Mouse (Mus musculus): Measurements from ENCODE around the gene Sf3a1.

Sf3a1 gene

DNA sequence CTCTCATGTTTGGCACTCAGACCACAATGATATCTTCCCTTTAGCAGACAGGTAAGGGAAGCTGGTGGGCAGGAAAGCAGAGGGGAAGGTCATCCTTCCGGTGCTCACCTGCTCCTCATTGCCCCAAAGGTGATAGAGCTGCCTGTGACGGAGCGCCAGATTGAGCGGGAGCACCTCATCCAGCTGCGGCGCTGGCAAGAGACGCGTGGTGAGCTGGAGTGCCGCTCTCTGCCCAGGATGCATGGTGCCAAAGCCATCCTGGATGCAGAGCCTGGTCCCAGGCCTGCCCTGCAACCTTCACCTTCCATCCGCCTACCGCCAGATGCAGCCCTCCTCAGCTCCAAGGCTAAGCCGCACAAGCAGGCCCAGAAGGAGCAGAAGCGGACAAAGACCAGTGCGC, 54.4 kb downstream of the Sf3a1 start:
- DNase-seq (ENCODE audit: extremely low read depth, insufficient read length, low spot score): no peak

DNA sequence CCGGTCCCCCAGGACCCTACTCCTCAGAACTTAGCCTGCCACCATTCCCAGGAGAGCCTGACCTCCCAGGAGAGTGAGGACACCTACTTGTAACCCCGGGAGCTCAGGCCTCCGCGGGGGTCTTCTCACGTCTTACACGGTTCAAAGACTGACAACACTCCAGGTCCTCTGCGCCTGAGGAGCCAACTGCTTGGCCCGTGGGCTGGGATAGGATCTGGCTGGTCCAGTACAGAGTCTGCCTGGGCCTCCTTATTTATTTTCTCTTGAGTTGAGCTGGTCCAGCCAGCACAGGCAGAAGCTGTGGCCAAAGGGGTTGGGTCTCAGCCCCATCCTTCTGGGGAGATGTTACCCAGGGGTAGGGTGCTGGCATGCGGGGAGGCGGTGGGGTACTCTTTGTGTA, 54.9 kb downstream of the Sf3a1 start:
- DNase-seq (ENCODE audit: extremely low read depth, insufficient read length, low spot score): no peak

DNA sequence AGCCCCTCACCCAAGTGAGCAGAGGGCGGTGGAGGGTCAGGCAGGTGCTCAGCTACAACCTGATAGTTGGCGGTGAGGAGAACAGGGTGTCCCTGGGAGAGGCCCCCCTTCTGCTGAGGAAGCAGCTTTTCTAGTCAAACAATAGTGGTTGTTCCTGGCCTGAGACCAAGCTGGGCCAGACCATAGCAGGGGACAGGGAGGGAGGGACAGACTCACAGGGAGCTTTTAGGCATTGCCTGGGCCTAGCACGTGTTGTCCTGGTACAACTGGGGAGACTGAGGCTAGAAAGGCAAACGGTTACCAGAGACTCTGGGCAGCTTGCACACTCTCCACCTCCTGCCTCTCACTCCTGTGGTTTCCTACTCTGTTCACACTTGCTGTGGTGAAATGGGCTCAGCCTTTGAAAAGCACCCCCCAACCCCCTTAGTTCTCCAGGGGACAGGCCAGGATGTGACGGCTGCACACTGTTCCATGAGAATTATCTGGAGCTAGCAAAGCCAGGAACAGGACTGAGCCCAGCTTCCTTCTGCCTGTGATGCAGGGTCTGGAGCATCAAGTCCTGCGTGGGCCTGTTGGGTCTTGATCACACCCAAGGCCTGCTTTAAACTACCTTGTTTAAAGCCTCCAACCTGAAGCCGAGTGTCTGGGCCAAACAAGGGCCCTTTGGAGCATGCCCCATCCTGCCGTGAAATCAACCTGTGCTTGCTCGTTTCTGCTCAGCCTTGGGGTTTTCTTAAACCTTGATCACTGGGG, 56.3 kb downstream of the Sf3a1 start:
- DNase-seq (ENCODE audit: extremely low read depth, insufficient read length, low spot score): no peak

DNA sequence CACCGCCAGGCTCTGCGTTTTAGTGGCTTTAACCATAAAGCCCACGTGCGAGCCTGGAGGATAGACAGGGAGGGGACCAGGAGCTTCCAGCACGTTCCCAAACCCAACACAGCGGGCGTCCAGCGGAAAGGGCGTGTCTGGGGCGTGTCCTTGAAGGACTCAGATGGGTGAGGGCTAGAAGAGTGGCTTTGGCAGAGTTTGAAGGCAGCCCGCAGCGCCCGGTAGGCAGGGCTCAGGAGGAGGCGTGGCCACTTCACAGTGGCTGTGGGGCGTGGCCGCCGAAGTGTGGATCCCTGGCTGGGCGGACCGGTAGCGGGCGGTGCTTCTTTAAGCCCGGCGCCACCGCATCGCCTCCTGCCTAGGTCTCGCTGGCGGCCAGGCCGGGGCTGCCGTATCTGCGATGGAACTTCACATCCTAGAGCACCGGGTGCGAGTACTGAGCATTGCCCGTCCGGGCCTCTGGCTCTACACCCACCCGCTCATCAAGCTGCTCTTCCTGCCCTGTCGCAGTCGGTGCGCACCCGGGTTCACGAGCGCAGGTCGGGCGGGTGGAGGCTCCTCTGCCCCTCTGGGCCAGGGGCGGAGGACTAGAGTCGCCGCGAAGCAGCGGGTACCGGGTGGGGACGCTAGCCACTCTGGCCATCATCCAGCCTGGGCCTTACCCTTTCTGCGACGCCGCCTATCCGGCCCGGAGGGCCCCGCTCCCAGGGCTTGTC, 57.9 kb downstream of the Sf3a1 start, which contains the start of gene Castor1:
Gene Castor1 (plus strand): TSS at position 312 of the 716 bp plus-strand sequence.
- peak; percentile 90 for DNase-seq (ENCODE audit: extremely low read depth, insufficient read length, low spot score)

DNA sequence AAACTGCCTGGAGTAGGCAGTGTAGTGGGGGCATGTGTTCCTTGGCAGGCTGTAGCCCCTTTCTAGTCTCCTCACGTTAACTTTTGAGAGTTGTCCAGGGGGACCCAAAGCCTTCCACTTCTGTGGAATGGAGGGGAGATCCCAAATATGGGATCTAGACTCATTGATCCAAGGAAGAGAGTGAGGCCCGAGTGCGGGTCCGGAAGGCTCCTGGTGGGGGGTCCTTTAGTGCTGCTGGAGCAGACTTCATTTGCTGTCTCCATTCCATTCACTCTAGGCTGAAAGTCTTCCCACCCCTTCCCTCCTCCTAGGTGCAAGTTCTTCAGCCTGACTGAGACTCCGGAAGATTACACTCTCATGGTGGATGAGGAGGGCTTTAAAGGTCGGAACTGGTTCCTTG, 58.5 kb downstream of the Sf3a1 start:
- no peak for DNase-seq (ENCODE audit: extremely low read depth, insufficient read length, low spot score)

DNA sequence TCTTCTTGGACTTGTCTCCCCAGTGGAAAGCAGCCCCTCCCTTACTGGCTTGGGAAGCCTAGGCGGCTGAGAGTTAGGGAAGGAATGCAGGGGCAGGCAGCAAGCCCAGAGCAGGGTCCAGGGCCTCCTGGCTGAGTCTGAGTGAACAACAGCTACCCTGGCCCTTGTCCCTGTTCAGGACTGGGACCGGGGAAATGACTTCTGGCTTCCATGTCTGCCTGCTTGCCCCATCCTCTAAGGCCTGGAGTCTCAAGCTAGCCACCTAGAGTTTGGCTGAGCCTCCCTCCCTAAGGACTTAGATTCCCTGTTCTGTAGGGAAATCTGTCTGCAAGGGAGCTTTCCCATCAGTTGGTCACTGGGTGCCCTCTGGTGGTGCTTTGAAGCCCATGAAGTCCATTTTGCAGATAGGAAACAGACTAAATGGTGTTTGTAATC, 59.2 kb downstream of the Sf3a1 start:
- peak; percentile 71 for DNase-seq (ENCODE audit: extremely low read depth, insufficient read length, low spot score)

DNA sequence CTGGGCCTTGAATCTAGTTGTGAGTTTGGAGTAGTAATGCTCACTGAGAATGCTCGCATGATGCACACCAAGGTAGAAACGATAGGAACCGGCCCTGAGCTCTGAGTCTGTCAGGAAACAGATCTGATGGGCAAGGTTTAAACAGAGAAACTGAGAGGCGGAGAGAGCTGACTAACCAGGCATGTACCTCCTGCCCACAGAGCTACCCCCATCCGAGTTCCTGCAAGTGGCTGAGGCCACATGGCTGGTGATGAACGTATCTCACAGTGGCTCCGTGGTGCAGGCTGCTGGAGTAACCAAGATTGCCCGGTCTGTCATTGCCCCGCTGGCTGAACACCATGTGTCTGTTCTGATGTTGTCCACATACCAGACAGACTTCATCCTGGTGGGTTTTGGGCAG, 59.8 kb downstream of the Sf3a1 start:
- no peak for DNase-seq (ENCODE audit: extremely low read depth, insufficient read length, low spot score)

DNA sequence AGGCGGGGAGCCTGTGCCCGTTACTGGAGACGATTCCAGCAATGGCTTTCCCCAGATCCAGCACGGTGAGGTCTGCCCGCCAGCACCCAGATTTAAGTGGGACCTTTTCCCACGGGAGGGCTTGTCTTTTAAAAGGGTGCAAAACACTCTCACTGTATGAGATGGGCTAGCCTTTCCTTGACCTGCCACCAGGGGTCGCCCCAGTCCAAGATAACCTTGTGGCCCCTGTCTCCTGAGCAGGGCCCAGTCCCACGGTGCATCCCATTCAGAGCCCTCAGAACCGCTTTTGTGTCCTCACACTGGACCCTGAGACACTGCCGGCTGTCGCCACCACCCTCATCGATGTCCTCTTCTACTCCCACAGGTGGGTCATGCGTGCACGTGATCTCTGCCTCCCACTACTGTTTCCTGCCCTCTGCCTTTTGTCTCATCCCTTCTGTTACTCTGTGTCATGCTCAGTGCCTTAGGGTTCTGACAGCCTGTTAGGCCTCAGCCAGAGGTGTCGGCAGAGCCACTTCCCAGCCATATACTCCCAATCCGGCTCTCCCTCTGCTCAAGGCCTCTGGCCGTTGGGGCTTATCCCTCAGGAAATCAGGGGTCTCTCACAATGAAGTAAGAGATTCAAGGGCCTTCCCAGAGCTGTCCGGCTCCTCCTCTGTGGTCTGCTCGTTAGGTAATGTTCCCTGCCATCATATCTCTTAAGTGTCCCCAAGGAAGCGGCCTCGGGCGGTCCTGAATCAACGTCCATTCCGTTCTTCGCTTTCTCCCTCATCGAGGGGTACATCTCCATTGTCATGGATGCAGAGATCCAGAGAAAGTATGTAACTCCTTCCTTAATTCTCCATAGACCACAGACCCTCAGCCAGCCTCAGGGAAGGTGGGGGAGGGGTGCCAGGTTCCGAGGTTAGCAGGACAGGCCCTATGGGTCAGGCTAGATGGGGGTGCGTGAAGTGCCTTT, 60.6 kb downstream of the Sf3a1 start:
- DNase-seq (ENCODE audit: extremely low read depth, insufficient read length, low spot score): peak; percentile 69

DNA sequence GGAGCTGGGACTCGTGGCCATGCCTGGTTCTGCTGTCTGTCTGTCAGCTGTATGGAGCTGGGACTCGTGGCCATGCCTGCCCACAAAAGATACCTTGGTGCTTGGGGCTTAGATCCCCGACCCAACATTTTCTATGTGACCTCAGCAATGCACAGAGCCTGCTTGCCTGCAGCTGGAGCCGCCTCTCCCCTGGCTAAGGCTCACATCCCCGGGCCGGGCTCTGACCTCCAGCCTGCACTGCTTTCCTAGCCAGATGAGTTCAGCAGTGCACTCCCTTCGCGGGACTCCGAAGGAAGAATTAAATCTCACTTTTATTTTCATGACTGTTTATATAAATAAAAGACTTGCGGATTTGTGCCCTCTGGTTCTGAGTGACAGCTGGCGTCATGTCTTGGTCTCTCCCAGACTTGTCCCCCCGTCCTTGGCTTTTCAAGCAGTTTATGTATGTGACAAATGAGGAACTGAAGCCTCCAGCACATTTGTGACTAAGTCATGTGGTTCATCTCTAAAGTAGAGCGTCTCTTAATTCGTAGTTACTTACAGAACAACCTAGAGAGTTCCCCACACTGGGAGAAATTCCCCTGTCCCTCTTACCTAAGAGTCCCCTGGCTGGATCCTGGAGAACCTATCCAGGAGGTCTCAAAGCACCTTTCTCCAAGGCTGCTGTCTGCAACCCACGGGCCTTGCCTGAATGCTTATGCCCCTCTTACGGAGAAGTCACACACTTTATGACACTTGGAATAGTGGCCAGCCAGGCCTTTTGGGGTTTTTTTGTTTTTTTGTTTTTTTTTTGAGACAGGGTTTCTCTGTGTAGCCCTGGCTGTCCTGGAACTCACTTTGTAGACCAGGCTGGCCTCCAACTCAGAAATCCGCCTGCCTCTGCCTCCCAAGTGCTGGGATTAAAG, 62.1 kb downstream of the Sf3a1 start:
- DNase-seq (ENCODE audit: extremely low read depth, insufficient read length, low spot score): no peak

DNA sequence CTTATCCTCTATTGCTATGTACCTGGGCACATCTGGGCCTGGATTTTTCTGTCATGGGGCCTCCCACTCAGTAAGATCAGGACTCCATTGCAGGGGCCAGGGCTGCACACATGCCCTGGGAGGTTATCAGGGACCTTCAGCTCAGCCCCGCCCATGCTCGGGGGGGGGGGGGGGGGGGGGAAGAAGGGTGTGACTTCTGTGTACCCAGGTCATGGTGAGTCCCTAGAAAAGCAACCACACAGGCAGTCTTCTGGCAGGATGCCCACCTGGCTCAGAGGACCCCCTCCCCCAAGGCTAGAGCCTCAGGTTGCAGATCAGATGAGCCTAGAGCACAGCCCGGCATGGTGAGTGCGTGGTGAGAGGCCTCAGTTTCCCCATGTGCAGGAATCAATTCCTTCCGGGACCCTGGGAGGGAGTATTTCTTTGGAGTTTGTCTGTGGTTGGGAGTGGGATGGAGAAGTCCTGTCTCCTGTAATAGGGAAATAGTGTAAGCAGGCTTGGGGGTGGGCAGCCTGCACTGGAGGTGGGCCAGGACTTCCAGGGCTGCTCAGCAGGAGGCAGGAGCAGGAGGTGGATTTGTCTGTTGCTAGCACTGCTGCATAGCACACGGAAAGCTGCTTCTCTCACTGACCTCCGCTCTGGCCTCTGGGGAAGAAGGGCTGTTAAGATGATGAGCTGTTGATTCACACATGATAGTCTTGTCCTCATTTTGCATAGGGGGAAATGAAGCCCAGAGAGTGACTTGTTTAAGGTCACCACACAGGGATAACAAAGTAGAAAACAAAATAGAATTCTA, 63.4 kb downstream of the Sf3a1 start:
- DNase-seq (ENCODE audit: extremely low read depth, insufficient read length, low spot score): no peak

DNA sequence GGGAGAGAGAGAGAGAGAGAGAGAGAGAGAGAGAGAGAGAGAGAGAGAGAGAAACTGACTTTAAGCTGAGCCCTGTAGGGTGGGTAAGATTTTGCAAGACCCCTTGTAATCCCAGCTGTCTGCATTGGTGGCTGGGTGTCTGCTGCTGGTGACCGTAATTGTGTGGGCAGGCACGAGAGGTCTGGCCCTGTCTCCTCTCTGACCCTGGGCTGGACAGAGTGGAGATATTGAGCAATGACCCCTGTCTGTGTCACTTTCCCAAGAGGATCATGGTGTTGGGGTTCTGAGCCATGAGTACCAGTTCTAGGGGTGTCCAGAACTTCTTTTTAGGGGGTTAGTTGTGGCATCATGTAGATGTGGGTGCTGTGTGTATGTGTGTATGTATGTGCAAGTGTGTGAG, 64.1 kb downstream of the Sf3a1 start:
- DNase-seq (ENCODE audit: extremely low read depth, insufficient read length, low spot score): no peak

DNA sequence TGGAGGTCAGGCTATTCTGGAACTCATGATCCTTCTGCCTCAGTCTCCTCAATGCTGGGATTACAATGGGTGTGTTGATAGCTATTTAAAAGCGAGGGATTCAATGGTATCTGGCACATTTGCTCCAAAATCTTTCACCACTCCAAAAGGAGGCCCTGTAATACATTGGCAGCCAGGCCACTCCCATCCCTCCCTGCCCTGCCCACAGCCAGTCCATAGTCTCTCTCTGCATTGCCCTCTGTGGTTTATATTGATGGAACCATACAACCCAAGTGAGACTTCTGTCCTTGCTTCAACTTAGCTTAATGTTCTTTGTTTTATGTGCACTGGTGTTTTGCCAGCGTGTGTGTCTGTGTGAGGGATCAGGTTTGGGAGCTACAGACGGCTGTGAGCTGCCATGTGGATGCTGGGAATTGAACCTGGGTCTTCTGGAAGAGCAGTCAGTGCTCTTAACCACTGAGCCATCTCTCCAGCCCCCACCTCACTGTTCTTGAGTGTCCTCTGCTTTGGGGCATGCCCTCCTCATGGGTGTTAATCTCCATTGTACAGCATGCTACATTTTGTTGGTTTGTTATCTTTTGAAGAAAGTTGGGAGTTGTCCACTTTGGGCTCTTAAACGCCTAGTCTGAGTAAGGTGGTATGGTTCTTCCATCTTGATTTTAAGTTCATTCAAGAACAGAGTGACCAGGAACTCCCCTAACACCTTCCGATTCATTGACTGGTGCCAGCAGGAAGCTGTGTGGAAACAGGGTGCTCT, 66.6 kb downstream of the Sf3a1 start:
- no peak for DNase-seq (ENCODE audit: extremely low read depth, insufficient read length, low spot score)

DNA sequence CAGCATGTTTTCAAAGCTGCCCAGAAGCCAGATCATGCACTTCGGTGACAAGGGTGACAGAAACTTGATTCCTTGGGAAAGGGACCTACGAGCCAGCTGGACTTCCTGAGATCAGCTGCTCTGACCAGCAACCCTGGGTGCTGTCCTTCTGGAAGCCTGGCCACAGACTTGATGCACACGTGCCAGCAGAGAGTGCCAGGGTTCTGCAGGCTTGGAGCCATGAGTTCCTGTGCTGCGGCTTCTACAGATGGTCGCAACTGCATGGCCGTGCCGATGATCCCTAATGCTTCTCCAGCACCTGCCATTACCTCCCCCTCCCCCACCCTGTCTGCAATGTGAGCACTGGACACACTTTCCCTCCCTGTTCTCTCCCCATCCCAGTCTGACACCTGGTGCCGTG, 68.3 kb downstream of the Sf3a1 start:
- DNase-seq (ENCODE audit: extremely low read depth, insufficient read length, low spot score): no peak

DNA sequence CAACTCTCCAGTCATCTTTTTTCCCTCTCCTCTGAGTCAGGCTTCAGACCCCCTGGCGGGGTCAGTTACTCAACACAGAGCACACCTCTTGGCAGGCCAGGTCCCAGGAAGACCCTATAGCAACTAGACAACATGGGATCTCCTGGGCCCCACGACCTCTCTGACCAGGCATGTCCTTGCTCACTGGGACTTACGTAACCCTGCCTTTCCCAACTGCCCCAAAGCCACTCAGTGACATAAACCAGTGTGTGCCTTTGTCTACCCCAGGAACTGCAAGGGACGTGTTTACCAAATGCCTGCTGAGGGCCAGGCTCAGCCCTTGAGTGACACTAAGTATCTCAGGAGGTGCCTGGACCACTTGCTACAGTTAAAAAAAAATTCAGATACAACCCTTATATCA, 69.7 kb downstream of the Sf3a1 start:
- DNase-seq (ENCODE audit: extremely low read depth, insufficient read length, low spot score): no peak

DNA sequence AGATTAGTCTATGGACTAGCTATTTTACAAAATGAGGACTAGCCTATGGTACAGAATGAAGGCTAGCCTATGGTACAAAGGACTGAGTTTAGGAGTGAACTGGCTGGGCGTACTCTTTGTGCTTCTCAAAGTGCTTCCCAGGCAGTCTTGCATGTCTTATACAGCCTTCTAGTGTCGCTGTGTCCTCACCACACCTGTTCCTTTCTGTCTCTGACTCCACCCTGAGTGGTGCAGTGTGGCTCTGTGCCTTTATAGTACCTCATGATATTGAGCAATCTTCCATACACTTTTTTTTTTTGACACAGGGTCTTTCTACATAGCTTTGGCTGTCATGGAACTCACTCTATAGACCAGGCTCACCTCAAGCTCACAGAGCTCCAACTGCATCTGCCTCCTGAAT, 71.3 kb downstream of the Sf3a1 start:
- no peak for DNase-seq (ENCODE audit: extremely low read depth, insufficient read length, low spot score)
